ENCODE assay signal across 8 mouse cellular contexts in genomic region chr11:69837604-69837951, GRCm38 (mm10). TPM values are rescaled to one million over a fixed set of nuclear protein-coding genes. Genes with fewer than 3 reads are reported as not detected.
DNase-seq lines count a peak whose midpoint lies in the region; ATAC-seq and TF ChIP-seq lines count a peak whose summit lies in the region.

Gene Nlgn2, minus strand, starts transcription at chr11:69837784.

- H3K27ac ChIP-seq in heart, embryonic 12.5 days (ENCODE audit: poor library complexity, severe bottlenecking): peak within 1 kb of the TSS; percentile 73
- peak within 1 kb of the TSS; percentile 99 for H3K27ac ChIP-seq in hindbrain, embryonic 13.5 days
- H3K27ac ChIP-seq in liver, embryonic 13.5 days: peak within 1 kb of the TSS; percentile 85

- no peak for TF ChIP-seq CTCF in E14TG2a.4 (conservative IDR thresholded peaks at IDR 0.05; ENCODE audit: low read length)

- H3K4me3 ChIP-seq in heart, embryonic 12.5 days: peak within 1 kb of the TSS; percentile 63
- peak within 1 kb of the TSS; percentile 85 for H3K4me3 ChIP-seq in E14TG2a.4 (replicated peaks; ENCODE audit: low read length)
- peak within 1 kb of the TSS; percentile 98 for H3K4me3 ChIP-seq in hindbrain, embryonic 13.5 days
- H3K4me3 ChIP-seq in liver, embryonic 13.5 days (replicated peaks): peak within 1 kb of the TSS; percentile 70

- no peaks in the 10 kb centered on the region for H3K9me3 ChIP-seq in heart, embryonic 12.5 days (replicated peaks)
- H3K9me3 ChIP-seq in E14TG2a.4 (ENCODE audit: low read length): no peaks in the 10 kb centered on the region
- no peaks in the 10 kb centered on the region for H3K9me3 ChIP-seq in hindbrain, embryonic 13.5 days
- no peaks in the 10 kb centered on the region for H3K9me3 ChIP-seq in liver, embryonic 13.5 days (replicated peaks)

- peak; percentile 76 for ATAC-seq in heart, embryonic 12.5 days (ENCODE audit: insufficient number of reproducible peaks, low FRiP score)
- ATAC-seq in common myeloid progenitor, adult 5-6 weeks (replicated peaks; ENCODE audit: low read depth, poor library complexity, severe bottlenecking): peak; percentile 6; the same call in 1 of the 2 replicates
- peak; percentile 77 for ATAC-seq in hindbrain, embryonic 13.5 days (ENCODE audit: low FRiP score)
- ATAC-seq in liver, embryonic 13.5 days (ENCODE audit: low read depth): peak; percentile 35

- WGBS in heart, embryonic 12.5 days: under 1% methylated on average over 31 of the region's 32 CpGs
- under 1% methylated on average over 32 of the region's 32 CpGs for WGBS in hindbrain, embryonic 13.5 days
- under 1% methylated on average over 32 of the region's 32 CpGs for WGBS in liver, embryonic 13.5 days (ENCODE audit: insufficient replicate concordance)

- peak within 1 kb of the TSS; percentile 92 for H3K4me2 ChIP-seq in heart, embryonic 12.5 days
- H3K4me2 ChIP-seq in hindbrain, embryonic 13.5 days: peak within 1 kb of the TSS; percentile 99
- peak within 1 kb of the TSS; percentile 95 for H3K4me2 ChIP-seq in liver, embryonic 13.5 days

- peaks cover 45% of the 10 kb centered on the region for H3K4me1 ChIP-seq in heart, embryonic 12.5 days (replicated peaks)
- H3K4me1 ChIP-seq in E14TG2a.4 (replicated peaks; ENCODE audit: low read depth, low read length): peaks cover 45% of the 10 kb centered on the region
- peaks cover 46% of the 10 kb centered on the region for H3K4me1 ChIP-seq in hindbrain, embryonic 13.5 days (replicated peaks)
- peaks cover 59% of the 10 kb centered on the region for H3K4me1 ChIP-seq in liver, embryonic 13.5 days (replicated peaks)

- H3K27me3 ChIP-seq in heart, embryonic 12.5 days (replicated peaks): peaks cover 42% of the 10 kb centered on the region
- H3K27me3 ChIP-seq in E14TG2a.4 (ENCODE audit: insufficient read depth, low read length): peaks cover 45% of the 10 kb centered on the region
- no peaks in the 10 kb centered on the region for H3K27me3 ChIP-seq in hindbrain, embryonic 13.5 days
- H3K27me3 ChIP-seq in liver, embryonic 13.5 days: peaks cover 52% of the 10 kb centered on the region

- H3K9ac ChIP-seq in heart, embryonic 12.5 days: peak within 1 kb of the TSS; percentile 78
- H3K9ac ChIP-seq in hindbrain, embryonic 13.5 days: peak within 1 kb of the TSS; percentile 99
- peak within 1 kb of the TSS; percentile 80 for H3K9ac ChIP-seq in liver, embryonic 13.5 days

- no peaks in the 10 kb centered on the region for H3K36me3 ChIP-seq in heart, embryonic 12.5 days
- H3K36me3 ChIP-seq in E14TG2a.4 (ENCODE audit: insufficient read depth, low read length): peaks cover 15% of the 10 kb centered on the region
- H3K36me3 ChIP-seq in hindbrain, embryonic 13.5 days: peaks cover 14% of the 10 kb centered on the region
- H3K36me3 ChIP-seq in liver, embryonic 13.5 days: 0 out of 2 replicates have a peak, but pooled peaks cover 3% of the 10 kb centered on the region

- DNase-seq in heart, adult 9 months (ENCODE audit: low spot score in 2 of 2): no peak
- no peak for DNase-seq in liver, embryonic 13.5 days
- no peak for DNase-seq in T-cell, adult 2 months (ENCODE audit: low spot score)
- DNase-seq in spleen, postnatal 10 days (ENCODE audit: low spot score in 2 of 2): no peak

RNA-seq across cellular contexts. Expression of gene Nlgn2, which starts in this region (rescaled TPM):
- 1.8 and 2.3 TPM in 2 replicates for polyA plus RNA-seq in heart, embryonic 12.5 days (2016; fragmentation: Nextera tagmentation; extraction: Ambion mirVana)
- total RNA-seq in common myeloid progenitor, adult 5-6 weeks (2017): 6.5 and 8.6 TPM in 2 replicates
- 21.4 and 22.0 TPM in 2 replicates for polyA plus RNA-seq in hindbrain, embryonic 13.5 days (2015; fragmentation: Nextera tagmentation; extraction: Ambion mirVana)
- polyA plus RNA-seq in liver, embryonic 13.5 days (2015; fragmentation: Nextera tagmentation; extraction: Ambion mirVana): 0.68 and 0.75 TPM in 2 replicates

Comparison
In these comparisons a context has a peak if more than half of its experiments do, and no peak if none do; other contexts are left out.
1. Peak in ATAC-seq, H3K4me3 ChIP-seq, H3K27ac ChIP-seq, H3K9ac ChIP-seq and H3K4me2 ChIP-seq in liver, embryonic 13.5 days; RNA of the gene not detected or under 1 TPM.
2. ATAC-seq: peak in every context shown above with its lines; median percentile 77 in hindbrain, embryonic 13.5 days; 76 in heart, embryonic 12.5 days; 35 in liver, embryonic 13.5 days; 6 in common myeloid progenitor, adult 5-6 weeks.